Mouse (Mus musculus) gastrocnemius, adult 2 months (tissue): ENCODE data around the gene Cfap43. TPM values are rescaled to one million over a fixed set of nuclear protein-coding genes. Genes with fewer than 3 reads are reported as not detected.

Source experiments
- DNase-seq: peaks from one replicate; pipeline ENCODE4 v3.0.0; 2022
- H3K27ac ChIP-seq: fragments of 200-600 bp; 2 replicates; pipeline ENCODE4 v1.8.1; 2022; ENCODE audit warnings: mild to moderate bottlenecking
- H3K4me3 ChIP-seq: fragments of 200-600 bp; 2 replicates; pipeline ENCODE4 v1.8.1; 2022; ENCODE audit warnings: mild to moderate bottlenecking, moderate library complexity
- CTCF ChIP-seq: fragments of 200-600 bp; IDR thresholded peaks from 2 replicates; pipeline ENCODE4 v1.8.1; 2022; ENCODE audit warnings: antibody characterized with exemption, mild to moderate bottlenecking, moderate library complexity
- intact Hi-C: fragments of 180-260 bp; cut with DNase I; formaldehyde crosslinking; loops from one replicate; pipeline ENCODE4 v1.15.1; 2025
- total RNA-seq, 2 experiments: library from RNA; stranded (reverse); gene quantifications; 2 replicates each; pipeline ENCODE4 v1.2.3; 2021

Cfap43 gene
- total RNA-seq, 2 experiments from 2014 or later, result 0.11 TPM; not detected in 1

- H3K4me3 ChIP-seq, result no peak overlapping the region
- TF ChIP-seq CTCF, result no peak
- intact Hi-C loops, result no loop called here
- H3K27ac ChIP-seq, result no peak overlapping the region
- no peak for DNase-seq
These were observed 48.9 kb downstream of the Cfap43 start for GRCm38 (mm10) chr19:47870102-47870666.

GRCm38 (mm10) chr19:47869516-47869915, 49.6 kb downstream of the Cfap43 start:
- H3K27ac ChIP-seq, result no peak overlapping the region
- TF ChIP-seq CTCF, result no peak
- intact Hi-C loops, result no loop called here
- H3K4me3 ChIP-seq, result no peak overlapping the region
- DNase-seq, result no peak

DNA sequence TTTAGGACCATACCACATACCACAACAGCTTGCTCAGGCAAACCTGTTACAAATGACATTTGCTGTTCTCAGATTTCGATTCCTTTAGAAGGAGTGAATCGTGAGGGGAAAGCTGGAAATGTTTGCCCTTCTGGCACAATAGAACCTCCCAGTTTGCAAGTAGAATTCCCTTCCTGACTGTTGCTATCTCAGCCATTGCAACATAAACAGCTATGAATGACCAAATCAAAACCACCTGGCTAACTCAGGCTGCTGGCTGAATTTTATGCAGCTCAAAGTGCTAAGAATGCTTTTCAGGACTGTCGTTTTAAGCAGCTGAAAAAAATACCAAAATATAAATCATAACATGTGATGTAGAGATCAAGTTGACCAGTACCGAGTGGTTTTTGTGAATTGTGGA, 50.1 kb downstream of the Cfap43 start:
- DNase-seq, result no peak
- Histone ChIP-seq H3K27ac (no peak overlapping the region), H3K4me3 (no peak overlapping the region)
- intact Hi-C loops, result no loop called here
- TF ChIP-seq CTCF, result no peak

GRCm38 (mm10) chr19:47867628-47868175, 51.4 kb downstream of the Cfap43 start:
- H3K27ac ChIP-seq, result no peak overlapping the region

DNA sequence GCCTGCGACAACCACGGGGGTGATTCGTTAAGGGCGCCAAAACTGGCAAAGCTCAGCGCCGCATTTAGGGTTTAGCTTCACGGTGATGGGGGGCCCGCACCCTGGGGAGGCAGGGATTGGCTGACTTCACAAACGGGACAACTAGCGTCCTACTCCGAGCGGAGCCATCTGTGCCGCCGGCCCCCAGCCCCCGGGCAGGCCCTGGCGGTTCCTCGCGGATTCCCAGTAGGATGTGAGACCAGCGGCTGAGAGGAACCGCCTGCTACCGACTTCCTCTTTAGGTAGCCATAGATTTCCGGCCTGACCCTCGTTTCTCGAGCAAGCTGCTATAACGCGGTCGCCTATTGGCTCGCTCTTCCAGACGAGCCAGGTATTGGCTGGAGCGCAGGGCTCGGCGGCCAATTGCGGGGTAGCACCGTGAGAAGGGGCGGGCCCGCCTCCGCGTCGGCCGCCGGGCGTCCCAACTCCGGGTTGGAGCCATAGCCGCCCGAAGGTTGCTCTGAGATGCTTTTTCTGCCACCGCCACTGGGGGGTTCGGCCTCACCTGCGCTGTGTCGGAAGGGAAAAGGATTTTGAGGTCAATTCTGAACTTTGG, 53.6 kb downstream of the Cfap43 start, which contains the start of gene Gsto2:
Gsto2 (plus strand) TSS at position 182 of the 595 bp plus-strand sequence.
- intact Hi-C loops, result no loop called here
- Histone ChIP-seq H3K4me3 (peak within 1 kb of the TSS; percentile 91), H3K27ac (peak within 1 kb of the TSS; percentile 92)
- DNase-seq, result peak; percentile 97
- peak; percentile 66 for TF ChIP-seq CTCF

More at GRCm38 (mm10) chr19:47867628-47868175, 51.4 kb downstream of the Cfap43 start:
- H3K4me3 ChIP-seq, result no peak overlapping the region
- no peak for DNase-seq
- intact Hi-C loops, result no loop called here
- TF ChIP-seq CTCF, result no peak

GRCm38 (mm10) chr19:47864721-47865120, 54.4 kb downstream of the Cfap43 start:
- intact Hi-C loops, result no loop called here
- Histone ChIP-seq H3K4me3 (peak overlapping the region; percentile 91), H3K27ac (peak overlapping the region; percentile 92; the same call in 1 of the 2 replicates)
- no peak for DNase-seq
- no peak for TF ChIP-seq CTCF

- H3K4me3 ChIP-seq, result no peak overlapping the region
- no peak overlapping the region for H3K27ac ChIP-seq
- DNase-seq, result no peak
- TF ChIP-seq CTCF, result no peak
- intact Hi-C loops, result no loop called here
These were observed 55.0 kb downstream of the Cfap43 start for GRCm38 (mm10) chr19:47864051-47864450.

- no peak overlapping the region for H3K4me3 ChIP-seq
- no peak for DNase-seq
- intact Hi-C loops, result no loop called here
- no peak for TF ChIP-seq CTCF
- no peak overlapping the region for H3K27ac ChIP-seq
These were observed 56.5 kb downstream of the Cfap43 start for GRCm38 (mm10) chr19:47862581-47862980.

GRCm38 (mm10) chr19:47859180-47859579, 59.9 kb downstream of the Cfap43 start:
- intact Hi-C loops, result no loop called here
- DNase-seq, result no peak
- Histone ChIP-seq H3K4me3 (no peak overlapping the region), H3K27ac (no peak overlapping the region)
- no peak for TF ChIP-seq CTCF

- no peak overlapping the region for H3K27ac ChIP-seq
- intact Hi-C loops, result no loop called here
- DNase-seq, result no peak
- TF ChIP-seq CTCF, result no peak
- H3K4me3 ChIP-seq, result no peak overlapping the region
These were observed 60.8 kb downstream of the Cfap43 start for GRCm38 (mm10) chr19:47857957-47858942.

DNA sequence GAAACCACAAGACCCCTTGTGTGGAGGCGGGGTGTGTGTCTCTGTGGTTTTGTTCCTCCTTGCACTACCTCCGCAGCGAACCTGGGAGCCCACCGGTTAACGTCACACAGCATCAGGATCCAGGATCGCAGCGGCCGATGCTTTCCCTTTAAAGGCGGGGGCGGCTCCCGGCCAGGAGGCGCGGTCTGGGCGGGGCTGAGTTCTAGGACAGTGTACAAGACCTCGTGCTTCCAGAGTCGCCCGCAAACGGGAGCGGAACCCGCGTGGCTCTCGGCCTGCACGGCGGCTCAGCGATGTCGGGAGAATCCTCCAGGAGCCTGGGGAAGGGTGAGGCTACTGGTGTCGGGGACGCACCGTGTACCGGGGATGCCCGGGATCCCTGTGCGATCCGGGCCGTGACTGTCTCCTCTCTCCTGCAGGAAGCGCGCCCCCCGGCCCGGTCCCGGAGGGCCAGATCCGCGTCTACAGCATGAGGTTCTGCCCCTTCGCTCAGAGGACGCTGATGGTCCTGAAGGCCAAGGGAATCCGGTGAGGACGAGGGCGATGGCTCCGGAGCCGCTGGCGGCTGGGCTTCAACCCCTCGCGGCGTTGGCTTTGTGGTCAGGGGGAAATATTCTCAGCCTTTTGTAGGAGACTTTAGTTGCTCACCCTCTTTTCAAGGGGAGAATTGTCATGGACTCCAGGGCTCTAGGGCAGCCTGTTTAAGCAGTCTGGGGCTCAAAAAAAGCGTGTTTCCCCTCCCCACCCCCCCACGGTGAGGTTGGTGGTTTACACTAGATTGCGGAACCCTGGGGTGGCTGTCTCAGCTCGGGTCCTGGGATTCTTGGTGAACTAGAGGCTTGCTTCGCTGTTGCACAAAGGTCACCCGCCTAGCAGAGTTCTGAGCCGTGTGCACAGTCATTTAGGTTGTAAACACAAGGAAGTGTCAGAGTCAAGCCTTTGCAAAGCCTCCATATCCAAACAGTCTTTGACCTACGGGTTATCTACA, 64.0 kb downstream of the Cfap43 start, which contains the start of gene Gsto1:
Gsto1 (plus strand) TSS at position 175 of the 988 bp plus-strand sequence.
- TF ChIP-seq CTCF, result no peak
- intact Hi-C loops, result no loop called here
- DNase-seq, result peak; percentile 94
- Histone ChIP-seq H3K4me3 (peak within 1 kb of the TSS; percentile 79), H3K27ac (peak within 1 kb of the TSS; percentile 86)
